Mouse (Mus musculus) urinary bladder, postnatal 14 days (tissue): ENCODE results near the gene Fhit.
"Not testable (repeated sequence)": the region's sequence is repeated elsewhere in the genome, so short reads cannot be mapped to it uniquely, and the experiment has no call there.

ENCODE experiments used
- DNase-seq: peaks from one replicate; pipeline ENCODE4 v3.0.0; 2021; ENCODE audit warnings: low spot score

The Fhit gene

DNA sequence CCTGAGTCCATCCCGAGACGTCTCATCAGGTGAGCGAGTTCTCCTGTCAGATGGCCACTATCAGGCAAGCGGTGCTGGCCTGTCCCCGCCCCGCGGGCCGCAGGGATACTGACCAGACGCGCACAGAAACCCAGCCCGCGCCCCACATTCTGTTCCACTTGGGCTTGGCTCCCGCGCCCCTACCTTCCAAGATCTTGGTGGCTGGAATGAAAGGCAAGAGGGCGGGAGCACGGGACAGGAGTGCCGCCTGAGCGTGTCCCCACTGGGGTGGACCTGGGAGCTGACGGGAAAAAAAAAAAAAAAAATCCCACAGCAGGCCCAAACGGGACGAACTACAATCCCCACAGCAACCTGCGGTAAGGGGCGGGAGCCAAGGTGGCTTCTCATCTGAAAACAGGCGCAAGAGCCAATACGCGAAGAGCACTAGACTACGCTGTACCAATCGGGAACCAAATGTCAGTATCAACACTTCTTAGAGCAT is at the start of gene Fhit:
Fhit (minus strand) TSS at position 285 of the 481 bp plus-strand sequence.
- peak; percentile 93 for DNase-seq

- DNase-seq, result no peak
These were observed 45.0 kb upstream of the Fhit start for GRCm38 (mm10) chr14:11206786-11207185.

DNA sequence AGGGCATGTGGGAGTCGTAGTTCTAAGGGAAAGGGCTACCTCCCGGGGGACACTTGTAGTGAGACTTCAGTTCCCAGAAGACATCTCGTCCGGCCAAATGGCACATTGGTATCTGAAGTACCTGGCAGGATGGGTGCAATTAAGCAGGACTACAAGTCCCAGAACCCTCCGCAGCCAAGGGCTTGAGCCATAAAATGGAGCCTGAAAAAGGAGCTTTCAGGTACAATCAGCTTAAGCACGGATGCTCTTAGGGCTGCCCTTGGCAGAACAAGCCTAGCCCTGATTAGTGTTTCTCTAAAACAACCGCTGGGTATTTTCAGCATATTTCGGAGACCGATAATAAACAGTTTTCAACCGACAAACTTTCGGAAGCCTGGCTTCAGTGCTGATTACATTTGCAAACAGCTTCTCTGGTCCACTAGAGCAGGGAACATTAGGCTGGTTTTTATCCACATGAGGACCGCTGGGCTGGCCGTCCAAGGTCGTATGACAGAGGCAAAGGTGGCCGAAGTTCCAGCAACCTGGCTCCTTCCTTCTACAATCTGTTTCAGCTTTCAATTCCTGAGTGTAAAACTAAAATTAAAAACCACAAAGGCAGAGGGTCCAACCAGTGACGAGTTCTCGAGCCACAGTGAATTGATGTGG is 907 bp downstream of the Fhit start:
- DNase-seq, result peak; percentile 79

- no peak for DNase-seq
These were observed 2.2 kb downstream of the Fhit start for GRCm38 (mm10) chr14:11159641-11160040.

GRCm38 (mm10) chr14:11159021-11159420 is 2.8 kb downstream of the Fhit start:
- no peak for DNase-seq

DNA sequence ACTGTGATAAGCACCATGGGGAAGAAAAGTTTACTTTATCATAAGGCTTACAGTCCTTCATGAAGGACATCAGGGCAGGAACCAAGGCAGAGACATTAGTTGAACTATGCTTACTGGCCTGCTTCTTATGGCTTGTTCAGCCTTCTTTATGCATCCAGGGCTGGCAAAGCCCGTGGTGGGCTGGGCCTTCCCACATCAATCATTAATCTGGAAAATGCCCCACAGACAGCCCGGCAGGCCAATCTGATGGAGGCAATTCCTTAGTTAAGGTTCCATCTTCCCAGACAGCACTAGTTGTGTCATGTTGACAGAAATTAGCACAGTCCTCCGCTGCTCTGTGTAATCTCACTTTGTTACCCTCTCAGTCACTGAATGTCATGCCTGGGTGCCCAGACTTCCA is 4.1 kb downstream of the Fhit start:
- DNase-seq, result no peak

DNA sequence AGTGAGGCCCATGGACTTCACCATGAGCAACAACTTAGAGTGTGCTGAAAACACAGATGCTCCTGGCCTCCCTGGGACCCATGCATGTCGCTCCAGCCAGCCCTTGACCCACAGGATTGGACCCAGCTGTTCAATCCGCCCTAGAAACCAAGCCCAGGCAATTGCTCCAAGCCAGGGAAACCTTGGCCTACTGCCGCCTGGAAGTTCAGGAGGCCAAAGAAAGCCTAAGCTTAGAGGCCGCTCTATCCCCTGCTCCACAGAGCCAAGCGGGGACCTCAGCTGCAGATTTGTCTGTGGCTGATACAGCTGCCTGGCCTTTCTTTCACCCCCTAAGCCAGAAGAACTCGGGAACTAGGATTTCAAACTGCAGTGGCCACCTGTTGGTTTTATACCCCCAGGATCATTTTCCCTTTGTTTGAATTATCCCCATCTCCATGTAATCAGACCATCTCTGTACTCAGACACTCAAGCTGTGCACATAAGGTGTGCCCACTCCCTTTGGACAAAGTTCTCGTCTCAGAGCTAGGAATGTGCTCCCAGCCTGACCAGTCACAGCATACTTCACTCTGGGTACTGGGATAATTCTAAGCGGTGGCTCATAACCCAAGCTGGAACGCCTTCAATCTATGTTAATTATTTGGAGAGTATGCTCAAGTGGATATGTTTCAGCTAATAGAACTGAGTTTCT is 10.1 kb downstream of the Fhit start:
- peak; percentile 57 for DNase-seq

DNA sequence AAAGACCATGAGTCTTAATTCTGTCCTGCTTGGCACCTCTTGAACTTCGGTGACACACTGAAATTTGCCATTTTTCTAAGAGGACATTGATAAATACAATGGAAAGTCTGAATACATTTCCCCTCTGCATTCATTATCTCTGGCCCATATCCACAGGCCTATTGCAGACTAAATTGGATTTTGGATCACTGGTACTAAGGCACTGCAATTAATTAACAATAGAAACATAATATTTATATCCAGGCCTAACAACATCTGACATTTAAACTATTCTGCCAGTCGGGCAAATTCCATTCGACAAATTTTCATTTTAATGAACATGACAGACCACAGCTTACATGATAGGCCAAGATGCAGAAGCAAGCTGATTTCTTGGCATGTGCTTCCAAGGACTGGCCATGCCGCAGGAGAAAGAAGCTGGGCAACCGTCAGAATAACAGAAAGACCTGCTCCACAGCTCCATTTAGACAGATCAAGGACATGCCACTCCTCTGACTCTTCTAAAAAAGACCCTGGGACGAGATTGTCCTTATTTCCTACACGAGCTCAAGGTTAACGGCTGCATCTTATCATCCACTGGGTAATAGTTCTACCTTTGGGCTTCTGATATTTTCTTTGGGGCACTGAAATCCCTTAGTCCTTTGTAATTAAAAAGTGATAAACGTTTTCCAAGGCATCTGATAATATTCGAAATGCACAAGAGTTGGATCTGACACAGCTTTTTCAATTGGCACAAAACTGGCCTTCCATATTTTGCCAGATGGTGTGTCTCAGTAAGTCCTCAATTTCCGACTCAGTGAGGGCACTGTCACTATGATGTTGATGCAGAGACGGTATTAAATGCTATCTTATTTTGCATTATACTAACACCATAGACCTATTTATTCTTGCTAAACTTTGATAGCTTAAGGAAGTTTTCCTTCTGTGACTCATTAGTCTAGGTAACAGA is 27.8 kb downstream of the Fhit start:
- no peak for DNase-seq

GRCm38 (mm10) chr14:11132637-11133474 is 29.0 kb downstream of the Fhit start:
- DNase-seq, result no peak

DNA sequence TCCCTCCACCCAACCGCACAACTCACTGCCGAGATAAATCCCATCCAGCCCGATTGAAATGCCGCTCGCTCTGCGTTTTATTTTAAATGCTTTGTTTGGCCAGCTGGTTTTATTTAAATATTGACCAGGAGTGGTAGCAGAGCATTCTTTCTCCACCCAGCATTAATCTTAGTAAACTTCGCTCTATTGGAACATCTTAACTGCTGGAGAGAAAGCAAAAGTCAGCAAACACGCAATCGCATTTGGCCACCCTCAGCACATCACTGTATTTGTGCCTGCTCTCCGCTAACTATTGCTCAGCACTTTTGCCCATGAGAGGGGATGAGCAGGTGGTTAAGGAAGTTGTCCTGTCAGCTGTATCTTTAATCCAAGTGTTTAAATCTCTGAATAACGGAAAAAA is 36.7 kb downstream of the Fhit start:
- no peak for DNase-seq

DNA sequence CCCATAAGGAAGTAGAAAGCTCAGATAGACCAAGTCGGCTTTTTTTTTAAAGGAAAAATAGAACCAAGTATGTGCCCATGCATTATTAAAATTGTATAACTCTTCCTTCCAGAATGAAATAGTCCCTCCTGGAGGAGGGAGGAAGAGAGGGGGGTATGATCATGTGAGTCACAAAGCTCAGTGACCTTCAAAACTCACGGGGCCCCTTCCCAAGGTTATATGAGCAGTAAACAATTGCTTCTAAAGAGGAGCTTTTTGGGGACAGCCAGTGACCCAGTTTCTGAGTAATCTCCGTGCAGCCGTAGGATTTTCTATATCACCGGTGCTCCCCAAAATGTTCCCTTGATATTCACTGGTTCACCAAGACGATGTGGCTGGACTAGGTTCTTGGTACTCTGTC is 42.8 kb downstream of the Fhit start:
- no peak for DNase-seq

DNA sequence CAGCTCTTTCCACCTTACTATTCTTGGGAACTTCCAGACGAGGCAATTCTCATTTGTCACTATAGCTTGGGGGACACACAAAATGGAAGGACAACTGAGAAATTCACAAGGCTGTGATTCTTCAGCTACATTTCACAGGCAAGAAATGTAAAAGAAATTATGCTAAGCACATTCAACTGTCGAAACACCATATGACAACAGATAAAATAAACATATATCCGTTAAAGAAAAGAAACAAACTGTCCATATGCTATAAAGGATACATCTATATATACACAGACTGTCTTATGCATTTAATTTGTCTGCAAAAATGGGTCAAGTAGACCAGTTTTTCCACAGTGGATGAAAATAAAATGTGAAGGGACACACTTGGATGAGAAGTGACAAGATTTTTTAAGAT is 76.2 kb downstream of the Fhit start:
- DNase-seq, result no peak

GRCm38 (mm10) chr14:11083946-11084345 is 77.9 kb downstream of the Fhit start:
- no peak for DNase-seq

DNA sequence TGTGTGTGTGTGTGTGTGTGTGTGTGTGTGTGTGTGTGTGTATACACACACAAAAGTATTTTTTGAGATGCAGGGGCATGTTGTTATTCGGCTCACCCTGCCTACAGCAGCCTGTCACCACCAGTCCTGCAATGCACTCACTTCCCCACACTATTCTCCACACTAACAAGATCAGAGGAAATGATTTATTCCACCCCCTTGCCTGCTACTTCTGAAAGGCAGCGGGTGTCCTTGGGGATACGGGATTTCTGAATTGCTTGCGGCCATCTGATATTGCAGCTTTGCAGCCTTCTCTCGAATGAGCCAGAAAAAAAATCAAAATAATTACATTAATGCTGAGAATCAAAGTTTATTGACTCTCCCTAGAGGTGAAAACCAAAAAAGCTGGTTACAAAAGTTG is 78.4 kb downstream of the Fhit start:
- DNase-seq, result no peak

GRCm38 (mm10) chr14:11063594-11063993 is 98.2 kb downstream of the Fhit start:
- DNase-seq, result no peak

- DNase-seq, result no peak
These were observed 101.6 kb downstream of the Fhit start for GRCm38 (mm10) chr14:11060221-11060620.

- DNase-seq, result not testable (repeated sequence)
These were observed 122.1 kb downstream of the Fhit start for GRCm38 (mm10) chr14:11039503-11040300.

DNA sequence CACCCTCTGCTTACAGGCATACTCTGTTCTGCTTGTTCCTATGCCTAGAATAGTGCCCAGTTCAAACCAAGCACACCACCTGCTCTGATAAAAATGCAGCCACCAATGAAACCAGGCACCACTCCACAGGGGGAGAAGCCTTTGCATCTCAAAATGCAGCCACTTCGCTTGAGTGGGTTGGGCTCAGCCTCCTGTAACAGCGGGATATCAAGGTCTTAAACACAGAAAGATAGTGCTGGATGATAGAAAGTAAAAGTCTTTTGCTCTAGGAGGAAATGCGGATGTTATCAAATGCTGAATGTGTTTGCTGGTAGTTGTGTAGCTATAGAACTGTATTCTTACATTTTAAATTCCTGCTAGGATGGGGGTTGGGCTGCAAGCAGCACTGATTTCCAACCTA is 140.4 kb downstream of the Fhit start:
- DNase-seq, result no peak

GRCm38 (mm10) chr14:10978651-10979050 is 183.2 kb downstream of the Fhit start:
- DNase-seq, result no peak

- no peak for DNase-seq
These were observed 220.2 kb downstream of the Fhit start for GRCm38 (mm10) chr14:10941647-10942046.

GRCm38 (mm10) chr14:10933667-10934066 is 228.2 kb downstream of the Fhit start:
- no peak for DNase-seq
